Mouse (Mus musculus) MEL (cell line): ENCODE data around the gene Ank2. TPM values are rescaled to one million over a fixed set of nuclear protein-coding genes. Genes with fewer than 3 reads are reported as not detected.

Experiments used
- DNase-seq: peaks from one replicate; pipeline ENCODE4 v3.0.0; 2011; ENCODE audit warnings: low read depth, low spot score
- H3K27ac ChIP-seq: 2 replicates; pipeline ENCODE4 v1.5.1; 2012; ENCODE audit warnings: low read depth, mild to moderate bottlenecking, control low read depth, low read length, moderate library complexity; ENCODE audit not compliant: control insufficient read depth
- H3K27me3 ChIP-seq, 2 experiments: fragments of 150-350 bp in 1 of 2; sonication (generic) in 1 of 2; 2 replicates each; pipeline ENCODE4 v1.6.1; 2012; ENCODE audit warnings: low read length in 2 of 2, mild to moderate bottlenecking in 2 of 2, improper control_type of control experiment in 1 of 2, moderate library complexity in 1 of 2; ENCODE audit not compliant: insufficient read depth in 2 of 2, control insufficient read depth in 1 of 2
- H3K36me3 ChIP-seq, 2 experiments: 2 replicates each; pipeline ENCODE4 v1.6.1; 2012 to 2014; ENCODE audit warnings: low read length in 2 of 2, improper control_type of control experiment in 1 of 2, inconsistent platforms in 1 of 2, mild to moderate bottlenecking in 1 of 2; ENCODE audit not compliant: insufficient read depth in 2 of 2, control insufficient read depth in 1 of 2
- H3K4me1 ChIP-seq, 2 experiments: fragments of 150-350 bp in 1 of 2; sonication (generic) in 1 of 2; 2 replicates each; pipeline ENCODE4 v1.6.1; 2012; ENCODE audit warnings: low read length in 2 of 2, improper control_type of control experiment in 1 of 2, mild to moderate bottlenecking in 1 of 2; ENCODE audit not compliant: insufficient read depth in 2 of 2, control insufficient read depth in 1 of 2
- H3K4me3 ChIP-seq, 2 experiments: fragments of 150-350 bp in 1 of 2; sonication (generic) in 1 of 2; 2 replicates each; pipeline ENCODE4 v1.5.1; 2012; ENCODE audit warnings: low read depth in 2 of 2, low read length in 2 of 2, mild to moderate bottlenecking in 2 of 2, moderate library complexity in 2 of 2, control low read depth in 1 of 2, improper control_type of control experiment in 1 of 2; ENCODE audit not compliant: control insufficient read depth in 1 of 2, insufficient read depth in 1 of 2
- H3K79me2 ChIP-seq: 2 replicates; pipeline ENCODE4 v1.6.1; 2012; ENCODE audit warnings: mild to moderate bottlenecking, low read length, moderate library complexity; ENCODE audit not compliant: control insufficient read depth, poor library complexity, insufficient read depth
- H3K9ac ChIP-seq: 2 replicates; pipeline ENCODE4 v1.6.1; 2012; ENCODE audit warnings: low read depth, mild to moderate bottlenecking, control low read depth, low read length, moderate library complexity; ENCODE audit not compliant: control insufficient read depth, poor library complexity, severe bottlenecking
- H3K9me3 ChIP-seq: fragments of 150-350 bp; sonication (generic); replicated peaks from 2 replicates; pipeline ENCODE4 v1.6.1; 2012; ENCODE audit warnings: mild to moderate bottlenecking, low read length, improper control_type of control experiment, moderate library complexity; ENCODE audit not compliant: insufficient read depth
- BHLHE40 ChIP-seq: IDR thresholded peaks from 2 replicates; pipeline ENCODE4 v1.6.1; 2012; ENCODE audit warnings: low read depth, mild to moderate bottlenecking, inconsistent platforms, low read length, improper control_type of control experiment, borderline replicate concordance
- GABPA ChIP-seq: IDR thresholded peaks from 2 replicates; pipeline ENCODE4 v1.6.1; 2012; ENCODE audit warnings: low read depth, mild to moderate bottlenecking, inconsistent platforms, low read length, improper control_type of control experiment, moderate library complexity
- GATA1 ChIP-seq: IDR thresholded peaks from 2 replicates; pipeline ENCODE4 v1.6.1; 2011; ENCODE audit warnings: low read depth, low read length, improper control_type of control experiment
- HCFC1 ChIP-seq: IDR thresholded peaks from 2 replicates; pipeline ENCODE4 v1.6.1; 2012; ENCODE audit warnings: low read depth, mild to moderate bottlenecking, inconsistent platforms, low read length, improper control_type of control experiment, moderate library complexity
- JUND ChIP-seq: IDR thresholded peaks from 2 replicates; pipeline ENCODE4 v1.6.1; 2011; ENCODE audit warnings: low read depth, mild to moderate bottlenecking, improper control_type of control experiment, low read length
- KAT2A ChIP-seq: conservative IDR thresholded peaks from 2 replicates; pipeline ENCODE4 v1.6.1; 2012; ENCODE audit warnings: low read depth, low read length, improper control_type of control experiment, inconsistent platforms
- MAFK ChIP-seq: IDR thresholded peaks from 2 replicates; pipeline ENCODE4 v1.6.1; 2011; ENCODE audit warnings: low read depth, mild to moderate bottlenecking, low read length, improper control_type of control experiment, borderline replicate concordance
- MAZ ChIP-seq: IDR thresholded peaks from 2 replicates; pipeline ENCODE4 v1.6.1; 2012; ENCODE audit warnings: low read depth, mild to moderate bottlenecking, inconsistent platforms, low read length, improper control_type of control experiment
- MEF2A ChIP-seq: IDR thresholded peaks from 2 replicates; pipeline ENCODE4 v1.6.1; 2014; ENCODE audit warnings: low read depth, mild to moderate bottlenecking, inconsistent platforms, low read length, improper control_type of control experiment; ENCODE audit not compliant: poor library complexity, insufficient replicate concordance, severe bottlenecking; ENCODE audit errors: extremely low read depth
- MXI1 ChIP-seq: IDR thresholded peaks from 2 replicates; pipeline ENCODE4 v1.6.1; 2011; ENCODE audit warnings: mild to moderate bottlenecking, low read depth, low read length, improper control_type of control experiment
- MYB ChIP-seq: IDR thresholded peaks from 2 replicates; pipeline ENCODE4 v1.6.1; 2011; ENCODE audit warnings: mild to moderate bottlenecking, low read depth, low read length, improper control_type of control experiment
- MYC ChIP-seq: IDR thresholded peaks from 2 replicates; pipeline ENCODE4 v1.6.1; 2011; ENCODE audit warnings: low read depth, mild to moderate bottlenecking, low read length, improper control_type of control experiment, moderate library complexity
- NELFE ChIP-seq: IDR thresholded peaks from 2 replicates; pipeline ENCODE4 v1.6.1; 2011; ENCODE audit warnings: low read depth, low read length, improper control_type of control experiment
- NRF1 ChIP-seq: IDR thresholded peaks from 2 replicates; pipeline ENCODE4 v1.6.1; 2014; ENCODE audit warnings: low read depth, mild to moderate bottlenecking, inconsistent platforms, low read length, improper control_type of control experiment, moderate library complexity; ENCODE audit not compliant: poor library complexity, insufficient read depth, severe bottlenecking
- POLR2AphosphoS2 ChIP-seq: IDR thresholded peaks from 2 replicates; pipeline ENCODE4 v1.6.1; 2011; ENCODE audit warnings: low read length, improper control_type of control experiment
- POLR2AphosphoS5 ChIP-seq: IDR thresholded peaks from 2 replicates; pipeline ENCODE4 v1.6.1; 2012; ENCODE audit warnings: low read depth, borderline replicate concordance, mild to moderate bottlenecking, inconsistent platforms, low read length, moderate library complexity, mixed read lengths
- RAD21 ChIP-seq: IDR thresholded peaks from 2 replicates; pipeline ENCODE4 v1.6.1; 2011; ENCODE audit warnings: mild to moderate bottlenecking, low read depth, low read length, improper control_type of control experiment
- TAL1 ChIP-seq: IDR thresholded peaks from 2 replicates; pipeline ENCODE4 v1.6.1; 2012; ENCODE audit warnings: mild to moderate bottlenecking, inconsistent platforms, low read length, moderate library complexity, mixed read lengths
- USF1 ChIP-seq: IDR thresholded peaks from 2 replicates; pipeline ENCODE4 v1.6.1; 2014; ENCODE audit warnings: low read depth, mild to moderate bottlenecking, inconsistent platforms, low read length, improper control_type of control experiment, moderate library complexity
- ZC3H11A ChIP-seq: IDR thresholded peaks from 2 replicates; pipeline ENCODE4 v1.6.1; 2012; ENCODE audit warnings: low read depth, mild to moderate bottlenecking, inconsistent platforms, low read length, improper control_type of control experiment
- ZKSCAN1 ChIP-seq: IDR thresholded peaks from 2 replicates; pipeline ENCODE4 v1.6.1; 2012; ENCODE audit warnings: low read depth, mild to moderate bottlenecking, inconsistent platforms, low read length, improper control_type of control experiment, moderate library complexity
- ZMIZ1 ChIP-seq: IDR thresholded peaks from 2 replicates; pipeline ENCODE4 v1.6.1; 2012; ENCODE audit warnings: low read depth, mild to moderate bottlenecking, inconsistent platforms, low read length, improper control_type of control experiment, moderate library complexity
- polyA plus RNA-seq, 2 experiments: library from polyadenylated mRNA; stranded (reverse) in 1 of 2; unstranded in 1 of 2; fragments of >175 nt in 1 of 2; fragments of >200 nt in 1 of 2; gene quantifications; 2 replicates each; pipeline versions ENCODE4 v1.2.1 to v1.2.4; 2012; ENCODE audit warnings: low replicate concordance in 2 of 2, low read depth in 1 of 2; ENCODE audit not compliant: insufficient read length in 2 of 2, insufficient read depth in 1 of 2, missing spikeins in 1 of 2
- total RNA-seq: library from RNA; depleted of rRNA; stranded (reverse); fragments of 300-350 nt; gene quantifications from 2 replicates; pipeline ENCODE4 v1.2.3, GENCODE M21; 2012

Ank2 gene
- total and polyA plus RNA-seq, 3 experiments: 2.7 to 4.5 TPM; not detected in 1

GRCm38 (mm10) chr3:127362611-127363393 lies 136.3 kb downstream of the Ank2 start (continued):
- TF ChIP-seq TAL1 (no peak), MAFK (no peak)

GRCm38 (mm10) chr3:127361846-127362245 lies 137.3 kb downstream of the Ank2 start:
- no peaks in the 10 kb centered on the region for H3K79me2 ChIP-seq
- H3K4me3 ChIP-seq: no peak overlapping the region
- no peak overlapping the region for H3K9ac ChIP-seq
- H3K36me3 ChIP-seq: no peaks in the 10 kb centered on the region
- H3K4me1 ChIP-seq: no peaks in the 10 kb centered on the region
- no peaks in the 10 kb centered on the region for H3K9me3 ChIP-seq
- TF ChIP-seq MYB (no peak), RAD21 (no peak), GABPA (no peak)
- no peaks in the 10 kb centered on the region for H3K27me3 ChIP-seq
- no peak for DNase-seq
- no peak overlapping the region for H3K27ac ChIP-seq

- H3K79me2 ChIP-seq: no peaks in the 10 kb centered on the region
- H3K9me3 ChIP-seq: no peaks in the 10 kb centered on the region
- no peaks in the 10 kb centered on the region for H3K36me3 ChIP-seq
- H3K9ac ChIP-seq: no peak overlapping the region
- no peaks in the 10 kb centered on the region for H3K27me3 ChIP-seq
- TF ChIP-seq ZKSCAN1 (no peak), USF1 (no peak), BHLHE40 (no peak)
- H3K4me3 ChIP-seq: no peak overlapping the region
- DNase-seq: no peak
- H3K4me1 ChIP-seq: no peaks in the 10 kb centered on the region
- no peak overlapping the region for H3K27ac ChIP-seq
These were observed 137.8 kb downstream of the Ank2 start for GRCm38 (mm10) chr3:127361384-127361783.

DNA sequence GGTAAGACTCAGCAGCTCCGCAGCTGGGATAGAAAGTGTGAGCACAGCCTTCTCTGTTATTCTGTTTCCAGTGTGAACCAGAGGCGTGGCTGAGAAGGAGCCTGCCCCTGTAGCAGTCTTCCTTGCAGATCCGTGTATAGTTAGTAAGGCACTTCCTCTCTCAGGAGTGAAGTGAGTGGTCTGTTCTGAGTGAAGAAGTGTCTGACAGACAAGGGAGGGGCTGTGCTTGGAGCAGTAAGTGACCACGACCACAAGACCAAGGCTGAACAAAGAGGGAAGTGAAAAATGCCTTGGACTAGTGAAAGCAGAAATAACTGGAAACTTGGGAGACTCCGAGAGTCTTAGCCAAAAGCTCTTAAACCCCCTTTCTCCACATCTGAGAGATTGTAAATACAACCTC lies 143.9 kb downstream of the Ank2 start:
- no peaks in the 10 kb centered on the region for H3K27me3 ChIP-seq
- peak; percentile 21 for DNase-seq
- no peak overlapping the region for H3K9ac ChIP-seq
- no peaks in the 10 kb centered on the region for H3K79me2 ChIP-seq
- no peaks in the 10 kb centered on the region for H3K4me1 ChIP-seq
- no peak overlapping the region for H3K27ac ChIP-seq
- no peaks in the 10 kb centered on the region for H3K36me3 ChIP-seq
- TF ChIP-seq TAL1 (no peak), JUND (no peak), BHLHE40 (no peak), MYC (no peak), POLR2AphosphoS5 (no peak), ZMIZ1 (no peak), HCFC1 (no peak), POLR2AphosphoS2 (no peak), NRF1 (no peak), RAD21 (no peak), NELFE (no peak), MAZ (no peak), MEF2A (no peak), KAT2A (no peak), ZC3H11A (no peak), MYB (no peak), GATA1 (no peak), MXI1 (no peak), ZKSCAN1 (no peak)
- TF ChIP-seq, all 39 proteins: peak for 0
- no peak overlapping the region for H3K4me3 ChIP-seq
- H3K9me3 ChIP-seq: no peaks in the 10 kb centered on the region
